Mouse (Mus musculus) retina, postnatal 7 days (tissue): ENCODE measurements around the gene Dazap1.

Source experiments
- DNase-seq: peaks from one replicate; pipeline ENCODE4 v3.0.0-alpha.2; 2012; ENCODE audit warnings: low read depth, low spot score

Gene Dazap1

GRCm38 (mm10) chr10:80321670-80322581 lies 60.6 kb downstream of the Dazap1 start:
- DNase-seq: no peak

GRCm38 (mm10) chr10:80322811-80323211 lies 61.5 kb downstream of the Dazap1 start:
- no peak for DNase-seq

- peak; percentile 62 for DNase-seq
These were observed 62.2 kb downstream of the Dazap1 start for GRCm38 (mm10) chr10:80323261-80324119.

- no peak for DNase-seq
These were observed 63.1 kb downstream of the Dazap1 start for GRCm38 (mm10) chr10:80324120-80325037.

GRCm38 (mm10) chr10:80325045-80325444 lies 63.8 kb downstream of the Dazap1 start:
- DNase-seq: no peak

GRCm38 (mm10) chr10:80329273-80330081 lies 68.2 kb downstream of the Dazap1 start, which contains the start of the genes Pcsk4 and Reep6:
TSS of gene Pcsk4 (minus strand) at chr10:80329498.
TSS of gene Reep6 (plus strand) at chr10:80329953.
- peak; percentile 98 for DNase-seq

- DNase-seq: no peak
These were observed 68.8 kb downstream of the Dazap1 start for GRCm38 (mm10) chr10:80330084-80330483.

- DNase-seq: no peak
These were observed 69.6 kb downstream of the Dazap1 start for GRCm38 (mm10) chr10:80330888-80331287.

GRCm38 (mm10) chr10:80331636-80332524 lies 70.6 kb downstream of the Dazap1 start:
- DNase-seq: peak; percentile 63

GRCm38 (mm10) chr10:80332525-80332989 lies 71.3 kb downstream of the Dazap1 start:
- no peak for DNase-seq

- DNase-seq: no peak
These were observed 75.0 kb downstream of the Dazap1 start for GRCm38 (mm10) chr10:80336263-80336662.
